Mouse (Mus musculus) testis, postnatal 14 days (tissue): ENCODE measurements around the gene Nudt6.

Experiments
- DNase-seq: peaks from one replicate; pipeline ENCODE4 v3.0.0; 2021; ENCODE audit warnings: low spot score

Gene Nudt6

GRCm38 (mm10) chr3:37383096-37383765 is 36.8 kb downstream of the Nudt6 start:
- no peak for DNase-seq

- no peak for DNase-seq
Measured at GRCm38 (mm10) chr3:37381457-37381856, 38.6 kb downstream of the Nudt6 start.

- DNase-seq: peak; percentile 38
Measured at GRCm38 (mm10) chr3:37379930-37380881, 39.8 kb downstream of the Nudt6 start.

- no peak for DNase-seq
Measured at GRCm38 (mm10) chr3:37379201-37379600, 40.8 kb downstream of the Nudt6 start.

GRCm38 (mm10) chr3:37378412-37378811 is 41.6 kb downstream of the Nudt6 start:
- peak; percentile 74 for DNase-seq

- DNase-seq: no peak
Measured at GRCm38 (mm10) chr3:37377926-37378325, 42.1 kb downstream of the Nudt6 start.

- no peak for DNase-seq
Measured at GRCm38 (mm10) chr3:37373712-37374111, 46.3 kb downstream of the Nudt6 start.

- no peak for DNase-seq
Measured at GRCm38 (mm10) chr3:37370407-37370806, 49.6 kb downstream of the Nudt6 start.

GRCm38 (mm10) chr3:37366381-37367053 is 53.5 kb downstream of the Nudt6 start:
- DNase-seq: no peak

- no peak for DNase-seq
Measured at GRCm38 (mm10) chr3:37365976-37366375, 54.0 kb downstream of the Nudt6 start.

- no peak for DNase-seq
Measured at GRCm38 (mm10) chr3:37365144-37365543, 54.9 kb downstream of the Nudt6 start.

- DNase-seq: no peak
Measured at GRCm38 (mm10) chr3:37360729-37361128, 59.3 kb downstream of the Nudt6 start.
